Mouse (Mus musculus) forebrain, postnatal 0 days (tissue): Measurements from ENCODE around the gene Pnkd. TPM values are rescaled to one million over a fixed set of nuclear protein-coding genes. Genes with fewer than 3 reads are reported as not detected.

Experiments
- ATAC-seq: fragments of 200-750 bp; cut with Nextera tagmentation; 2 replicates; pipeline ENCODE4 v1.8.0; 2017; ENCODE audit warnings: mild to moderate bottlenecking, moderate library complexity
- DNase-seq: peaks from one replicate; pipeline ENCODE4 v3.0.0-alpha.2; 2015
- H3K27ac ChIP-seq: fragments of 300-500 bp; sonication (generic); 2 replicates; pipeline ENCODE4 v1.5.1; 2014; ENCODE audit warnings: low read depth, mild to moderate bottlenecking, antibody characterized with exemption, low read length, moderate library complexity, mixed read lengths
- H3K27me3 ChIP-seq: fragments of 300-500 bp; sonication (generic); 2 replicates; pipeline ENCODE4 v1.6.1; 2014; ENCODE audit warnings: mild to moderate bottlenecking, low read length, mixed read lengths; ENCODE audit not compliant: insufficient read depth
- H3K36me3 ChIP-seq: fragments of 300-500 bp; sonication (generic); 2 replicates; pipeline ENCODE4 v1.6.1; 2014; ENCODE audit warnings: mild to moderate bottlenecking, moderate library complexity; ENCODE audit not compliant: insufficient read depth
- H3K4me1 ChIP-seq: fragments of 300-500 bp; sonication (generic); 2 replicates; pipeline ENCODE4 v1.6.1; 2014; ENCODE audit warnings: antibody characterized with exemption; ENCODE audit not compliant: insufficient read depth
- H3K4me2 ChIP-seq: fragments of 300-500 bp; sonication (generic); 2 replicates; pipeline ENCODE4 v1.6.1; 2014; ENCODE audit warnings: low read depth, mild to moderate bottlenecking, moderate library complexity
- H3K4me3 ChIP-seq: fragments of 300-500 bp; sonication (generic); 2 replicates; pipeline ENCODE4 v1.5.1; 2014; ENCODE audit warnings: low read depth, low read length, mixed read lengths
- H3K9ac ChIP-seq: fragments of 300-500 bp; sonication (generic); 2 replicates; pipeline ENCODE4 v1.6.1; 2014; ENCODE audit warnings: mild to moderate bottlenecking
- H3K9me3 ChIP-seq: fragments of 300-500 bp; sonication (generic); 2 replicates; pipeline ENCODE4 v1.6.1; 2016; ENCODE audit warnings: low read length
- CTCF ChIP-seq: sonication (generic); IDR thresholded peaks from 2 replicates; pipeline ENCODE4 v1.5.1; 2016; ENCODE audit warnings: antibody characterized with exemption, control low read depth, low read depth
- WGBS: fragments of 180-500 bp; shearing (Covaris S2); extraction: QIAGEN DNeasy Blood & Tissue Kit; methylation state at CpG from one replicate; pipeline ENCODE4 v1.1.7; 2014; 5-methylcytosine and 5-hydroxymethylcytosine counted together
- polyA plus RNA-seq: library from polyadenylated mRNA; unstranded; fragments of >200 nt; fragmentation: Nextera tagmentation; extraction: Ambion mirVana; gene quantifications from 2 replicates; pipeline ENCODE4 v1.2.1, GENCODE M21; 2015
- total RNA-seq: library from RNA; depleted of rRNA; stranded (reverse); fragments of >200 nt; gene quantifications from 2 replicates; pipeline ENCODE4 v1.2.3, GENCODE M21; 2014

Pnkd gene
- total and polyA plus RNA-seq, 2 experiments from 2014 or later = 64.5 to 112 TPM

GRCm38 (mm10) chr1:74289740-74290139 lies 5.0 kb downstream of the Pnkd start:
- H3K4me1 ChIP-seq = 0 out of 2 replicates have a peak, but pooled peaks cover 4% of the 10 kb centered on the region
- DNase-seq = no peak
- no peak overlapping the region for H3K9ac ChIP-seq
- no peak for TF ChIP-seq CTCF
- no peak for ATAC-seq
- H3K9me3 ChIP-seq = no peaks in the 10 kb centered on the region
- no peak overlapping the region for H3K4me3 ChIP-seq
- H3K36me3 ChIP-seq = peaks cover 24% of the 10 kb centered on the region
- no peak overlapping the region for H3K27ac ChIP-seq
- 71% methylated on average over 2 of the region's 2 CpGs for WGBS
- no peaks in the 10 kb centered on the region for H3K27me3 ChIP-seq
- no peak overlapping the region for H3K4me2 ChIP-seq

- H3K4me1 ChIP-seq = 0 out of 2 replicates have a peak, but pooled peaks cover 4% of the 10 kb centered on the region
- peaks cover 24% of the 10 kb centered on the region for H3K36me3 ChIP-seq
- TF ChIP-seq CTCF = no peak
- H3K27ac ChIP-seq = no peak overlapping the region
- no peak overlapping the region for H3K9ac ChIP-seq
- no peaks in the 10 kb centered on the region for H3K27me3 ChIP-seq
- H3K4me2 ChIP-seq = no peak overlapping the region
- no peak for ATAC-seq
- no peak overlapping the region for H3K4me3 ChIP-seq
- peak; percentile 10 for DNase-seq
- no peaks in the 10 kb centered on the region for H3K9me3 ChIP-seq
- WGBS = 80% methylated on average over 5 of the region's 5 CpGs
Measured at GRCm38 (mm10) chr1:74290141-74290540, 5.4 kb downstream of the Pnkd start.

- no peak overlapping the region for H3K27ac ChIP-seq
- WGBS = 86% methylated on average over 11 of the region's 11 CpGs
- H3K27me3 ChIP-seq = no peaks in the 10 kb centered on the region
- no peak for DNase-seq
- no peak overlapping the region for H3K4me2 ChIP-seq
- no peak for TF ChIP-seq CTCF
- no peak for ATAC-seq
- H3K4me3 ChIP-seq = no peak overlapping the region
- H3K4me1 ChIP-seq = no peaks in the 10 kb centered on the region
- H3K9ac ChIP-seq = no peak overlapping the region
- H3K36me3 ChIP-seq = peaks cover 24% of the 10 kb centered on the region
- H3K9me3 ChIP-seq = no peaks in the 10 kb centered on the region
Measured at GRCm38 (mm10) chr1:74292331-74293020, 7.7 kb downstream of the Pnkd start.

GRCm38 (mm10) chr1:74293306-74293960 lies 8.7 kb downstream of the Pnkd start:
- no peaks in the 10 kb centered on the region for H3K9me3 ChIP-seq
- no peak overlapping the region for H3K9ac ChIP-seq
- WGBS = 80% methylated on average over 8 of the region's 8 CpGs
- peaks cover 24% of the 10 kb centered on the region for H3K36me3 ChIP-seq
- no peaks in the 10 kb centered on the region for H3K4me1 ChIP-seq
- no peak for TF ChIP-seq CTCF
- no peak overlapping the region for H3K27ac ChIP-seq
- ATAC-seq (no peak), DNase-seq (peak; percentile 6)
- H3K27me3 ChIP-seq = no peaks in the 10 kb centered on the region
- no peak overlapping the region for H3K4me2 ChIP-seq
- no peak overlapping the region for H3K4me3 ChIP-seq

GRCm38 (mm10) chr1:74294090-74294643 lies 9.4 kb downstream of the Pnkd start:
- Histone ChIP-seq H3K4me2 (no peak overlapping the region), H3K27me3 (no peaks in the 10 kb centered on the region), H3K4me3 (no peak overlapping the region), H3K9ac (no peak overlapping the region), H3K36me3 (peaks cover 19% of the 10 kb centered on the region; the same call in 1 of the 2 replicates), H3K9me3 (no peaks in the 10 kb centered on the region), H3K4me1 (no peaks in the 10 kb centered on the region), H3K27ac (no peak overlapping the region)
- DNase-seq (no peak), ATAC-seq (no peak)
- no peak for TF ChIP-seq CTCF
- 93% methylated on average over 3 of the region's 3 CpGs for WGBS

- no peaks in the 10 kb centered on the region for H3K4me1 ChIP-seq
- no peak overlapping the region for H3K4me2 ChIP-seq
- no peaks in the 10 kb centered on the region for H3K9me3 ChIP-seq
- ATAC-seq = no peak
- H3K9ac ChIP-seq = peak overlapping the region; percentile 10; the same call in 1 of the 2 replicates
- peaks cover 17% of the 10 kb centered on the region; the same call in 1 of the 2 replicates for H3K36me3 ChIP-seq
- peak overlapping the region; percentile 72 for H3K27ac ChIP-seq
- no peak for DNase-seq
- no peak overlapping the region for H3K4me3 ChIP-seq
- no peak for TF ChIP-seq CTCF
- H3K27me3 ChIP-seq = no peaks in the 10 kb centered on the region
- 91% methylated on average over 6 of the region's 6 CpGs for WGBS
Measured at GRCm38 (mm10) chr1:74294733-74295455, 10.2 kb downstream of the Pnkd start.
